Mouse (Mus musculus) C2C12 (cell line): ENCODE results near the gene Olfr368. TPM values are rescaled to one million over a fixed set of nuclear protein-coding genes. Genes with fewer than 3 reads are reported as not detected.

Source experiments
- H3K27me3 ChIP-seq: one replicate; pipeline ENCODE4 v1.6.1; 2011; ENCODE audit not compliant: control insufficient read depth, insufficient read depth, insufficient read length
- H3K36me3 ChIP-seq: one replicate; pipeline ENCODE4 v1.6.1; 2011; ENCODE audit not compliant: control insufficient read depth, insufficient read depth
- H3K4me3 ChIP-seq: one replicate; pipeline ENCODE4 v1.5.1; 2011; ENCODE audit warnings: mild to moderate bottlenecking, control low read depth; ENCODE audit not compliant: poor library complexity, insufficient read depth, severe bottlenecking
- H3K79me2 ChIP-seq: one replicate; pipeline ENCODE4 v1.6.1; 2011; ENCODE audit not compliant: control insufficient read depth, insufficient read depth
- H3K79me3 ChIP-seq: one replicate; pipeline ENCODE4 v1.6.1; 2011; ENCODE audit warnings: low read depth, control low read depth
- H3ac ChIP-seq: one replicate; pipeline ENCODE3; 2011; ENCODE audit warnings: low read depth; ENCODE audit not compliant: control insufficient read depth, insufficient read length
- CEBPB ChIP-seq: IDR thresholded peaks from one replicate; pipeline ENCODE4 v1.6.1; 2011; ENCODE audit warnings: low read depth, mild to moderate bottlenecking, control low read depth, moderate library complexity
- CTCF ChIP-seq: IDR thresholded peaks from one replicate; pipeline ENCODE4 v1.5.1; 2011; ENCODE audit not compliant: control insufficient read depth, insufficient read depth, insufficient read length
- FOSL1 ChIP-seq: IDR thresholded peaks from one replicate; pipeline ENCODE4 v1.8.0; 2011; ENCODE audit warnings: mild to moderate bottlenecking, low read length; ENCODE audit not compliant: poor library complexity, insufficient read depth, severe bottlenecking
- MAX ChIP-seq: IDR thresholded peaks from one replicate; pipeline ENCODE4 v1.6.1; 2011; ENCODE audit warnings: mild to moderate bottlenecking, control low read depth
- MYOD1 ChIP-seq: IDR thresholded peaks from one replicate; pipeline ENCODE4 v1.6.1; 2011; ENCODE audit warnings: low read depth; ENCODE audit not compliant: control insufficient read depth, insufficient read length
- MYOG ChIP-seq: IDR thresholded peaks from one replicate; pipeline ENCODE4 v1.6.1; 2011; ENCODE audit not compliant: control insufficient read depth, insufficient read length; ENCODE audit errors: extremely low read depth
- USF1 ChIP-seq: IDR thresholded peaks from one replicate; pipeline ENCODE4 v1.6.1; 2011; ENCODE audit warnings: low read depth, mild to moderate bottlenecking, control low read depth, moderate library complexity
- polyA plus RNA-seq: library from polyadenylated mRNA; unstranded; fragments of >200 nt; fragmentation: generic; extraction: Trizol; gene quantifications from one replicate; pipeline ENCODE4 v1.2.1, GENCODE M21; 2012; ENCODE audit warnings: missing spikeins

Olfr368 gene
- polyA plus RNA-seq, 1 experiment, result not detected

DNA sequence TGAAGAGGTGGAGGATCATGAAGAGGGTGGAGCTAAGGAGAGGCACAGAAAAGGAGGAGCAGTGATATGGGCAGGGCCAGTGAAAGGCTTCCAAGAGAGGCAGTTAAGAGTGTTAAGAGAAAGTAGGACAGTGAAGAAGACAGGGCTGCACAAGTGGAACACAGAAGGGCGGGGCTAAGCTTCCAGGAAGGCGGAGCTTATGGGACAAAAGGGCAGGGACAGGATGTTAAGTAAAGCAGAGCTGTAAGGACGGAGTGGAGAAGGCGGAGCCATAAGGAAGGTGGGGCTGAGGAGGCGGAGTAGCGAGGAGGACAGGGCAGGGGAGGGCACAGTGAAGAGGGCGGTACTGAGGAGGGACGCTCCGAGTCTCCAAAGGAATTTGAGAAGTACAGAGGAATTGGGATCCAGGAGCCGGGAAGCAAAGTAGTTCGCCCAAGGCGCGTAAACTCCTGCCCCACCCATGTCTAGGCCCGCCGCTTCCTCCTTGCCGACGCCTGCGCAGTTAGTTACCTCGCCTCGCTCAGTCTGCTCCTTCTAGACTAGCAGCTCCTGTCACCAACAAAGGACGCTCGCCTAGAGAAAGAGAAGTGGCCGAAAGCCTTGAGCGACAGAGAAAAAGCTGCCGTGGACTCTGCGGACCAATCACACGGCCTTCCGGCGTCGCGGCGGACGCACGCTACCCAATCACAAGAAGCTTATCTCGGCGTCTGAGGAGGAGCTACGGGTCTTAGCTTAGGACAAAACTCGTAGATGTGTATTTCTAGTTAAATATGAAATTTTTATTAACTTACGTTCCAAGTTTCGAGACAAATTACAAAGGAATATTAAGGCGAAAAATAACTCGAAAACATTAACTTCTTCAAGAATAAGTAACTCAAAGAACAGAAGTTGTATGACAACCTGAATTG lies 32.6 kb downstream of the Olfr368 start, which contains the start of gene Pdcl:
Pdcl (minus strand) TSS at position 700 of the 908 bp plus-strand sequence.
- no peak for TF ChIP-seq CEBPB
- Histone ChIP-seq H3ac (peak within 1 kb of the TSS; percentile 83), H3K4me3 (peak within 1 kb of the TSS; percentile 62), H3K79me3 (peaks cover 12% of the 10 kb centered on the region), H3K27me3 (no peaks in the 10 kb centered on the region), H3K36me3 (peaks cover 34% of the 10 kb centered on the region), H3K79me2 (peaks cover 20% of the 10 kb centered on the region)

- Histone ChIP-seq H3K36me3 (peaks cover 24% of the 10 kb centered on the region), H3K27me3 (no peaks in the 10 kb centered on the region), H3K79me3 (peaks cover 12% of the 10 kb centered on the region), H3K79me2 (peaks cover 20% of the 10 kb centered on the region), H3ac (no peak overlapping the region), H3K4me3 (no peak overlapping the region)
- TF ChIP-seq USF1 (no peak), CEBPB (no peak), MYOD1 (no peak), FOSL1 (no peak), CTCF (no peak), MYOG (no peak), MAX (no peak)
Observed at GRCm38 (mm10) chr2:37359908-37360307, 33.6 kb downstream of the Olfr368 start.

DNA sequence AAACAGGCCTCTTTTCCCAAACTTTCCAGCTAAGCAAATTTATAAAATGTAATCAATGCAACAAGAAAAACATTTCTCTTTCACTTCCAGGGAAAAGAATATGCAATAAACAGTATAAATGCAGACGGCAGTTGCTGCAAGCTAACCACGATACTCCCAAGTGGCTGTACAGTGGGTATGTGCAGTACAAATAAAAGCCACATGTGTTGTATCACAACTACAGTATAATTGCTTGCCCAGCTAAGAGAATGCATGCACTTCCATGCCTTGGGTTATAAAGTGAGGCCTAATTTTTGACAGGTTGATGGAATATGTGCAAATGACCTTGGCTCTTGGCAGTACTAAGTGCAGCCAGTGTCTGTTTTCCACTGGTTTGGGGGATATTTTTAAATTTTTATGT lies 44.3 kb downstream of the Olfr368 start:
- no peaks in the 10 kb centered on the region for H3K27me3 ChIP-seq
- no peaks in the 10 kb centered on the region for H3K79me2 ChIP-seq
- peaks cover 2% of the 10 kb centered on the region for H3K79me3 ChIP-seq
- H3ac ChIP-seq, result no peak overlapping the region
- no peak overlapping the region for H3K4me3 ChIP-seq
- peaks cover 34% of the 10 kb centered on the region for H3K36me3 ChIP-seq
- TF ChIP-seq MYOD1 (no peak), CEBPB (no peak), MAX (no peak), FOSL1 (no peak), MYOG (no peak), CTCF (no peak), USF1 (no peak)

DNA sequence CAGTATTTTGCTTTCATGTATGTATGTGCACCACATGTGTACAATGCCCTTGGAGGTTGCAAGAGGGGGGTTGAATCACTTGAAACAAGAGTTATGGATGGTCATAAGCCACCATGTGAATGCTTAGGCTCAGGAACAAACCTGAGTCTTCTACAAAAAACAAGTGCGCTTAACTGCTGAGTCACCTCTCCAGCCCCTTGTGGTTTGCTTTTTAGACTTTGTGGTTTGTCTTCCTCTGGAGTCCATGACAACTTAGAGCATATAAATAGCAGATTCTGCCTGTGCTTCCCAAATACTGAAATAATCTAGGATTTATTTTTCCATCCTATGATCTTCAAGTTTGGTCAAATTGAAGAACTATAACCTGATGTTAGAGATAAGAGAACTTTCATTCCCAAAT lies 49.7 kb downstream of the Olfr368 start:
- no peaks in the 10 kb centered on the region for H3K27me3 ChIP-seq
- TF ChIP-seq FOSL1, result peak; percentile 75
- no peak for TF ChIP-seq CTCF
- no peak overlapping the region for H3ac ChIP-seq
- no peak overlapping the region for H3K4me3 ChIP-seq
- no peaks in the 10 kb centered on the region for H3K79me2 ChIP-seq
- peaks cover 76% of the 10 kb centered on the region for H3K36me3 ChIP-seq
- H3K79me3 ChIP-seq, result peaks cover 2% of the 10 kb centered on the region

DNA sequence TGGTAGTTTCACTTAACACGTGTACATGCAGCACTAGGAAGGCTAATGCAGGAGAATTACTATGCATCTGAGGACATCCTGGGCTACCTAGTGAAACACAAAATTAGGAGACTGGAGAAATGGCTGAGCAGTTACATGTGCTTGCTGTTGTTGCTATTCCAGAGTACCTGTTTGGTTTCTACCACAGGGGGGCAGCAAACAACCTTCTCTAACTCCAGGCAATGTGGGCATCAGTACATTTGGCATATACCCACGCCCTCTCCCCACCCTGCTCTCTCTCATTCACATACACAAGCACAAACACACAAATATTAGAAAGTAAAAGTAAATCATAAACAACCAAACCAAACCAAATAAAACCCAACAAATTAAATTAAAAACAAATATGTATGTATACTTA lies 53.9 kb downstream of the Olfr368 start:
- Histone ChIP-seq H3K36me3 (peaks cover 80% of the 10 kb centered on the region), H3ac (no peak overlapping the region)
- TF ChIP-seq MYOD1, result no peak
- peak; percentile 46 for TF ChIP-seq CTCF

More for the DNA sequence above, 53.9 kb downstream of the Olfr368 start:
- no peaks in the 10 kb centered on the region for H3K27me3 ChIP-seq
- H3K79me2 ChIP-seq, result no peaks in the 10 kb centered on the region
- no peak overlapping the region for H3K4me3 ChIP-seq
- no peaks in the 10 kb centered on the region for H3K79me3 ChIP-seq

Other genes starting within 250 kb of the Olfr368 start
- gene Olfr361, start 237.2 kb upstream of the Olfr368 start, polyA plus RNA-seq, result not detected
- gene Olfr362, start 208.6 kb upstream of the Olfr368 start, polyA plus RNA-seq, result not detected
- gene Olfr364-ps1, start 187.2 kb upstream of the Olfr368 start, polyA plus RNA-seq, result not detected
- gene Olfr365, start 138.3 kb upstream of the Olfr368 start, polyA plus RNA-seq, result not detected
- not detected for gene Olfr366, start 114.9 kb upstream of the Olfr368 start, polyA plus RNA-seq
- 9.2 TPM for gene Pdcl, start 32.8 kb downstream of the Olfr368 start, polyA plus RNA-seq
- 4.2 TPM for gene Rc3h2, start 96.4 kb downstream of the Olfr368 start, polyA plus RNA-seq
- 0.98 TPM for gene Zbtb26, start 116.6 kb downstream of the Olfr368 start, polyA plus RNA-seq
- gene Zbtb6, start 116.7 kb downstream of the Olfr368 start, polyA plus RNA-seq, result 2.5 TPM
- 9.5 TPM for gene Rabgap1, start 116.8 kb downstream of the Olfr368 start, polyA plus RNA-seq
- gene Gpr21, start 189.8 kb downstream of the Olfr368 start, polyA plus RNA-seq, result 0.02 TPM